Mouse (Mus musculus): Measurements from ENCODE around the gene Tssc4.

DNA sequence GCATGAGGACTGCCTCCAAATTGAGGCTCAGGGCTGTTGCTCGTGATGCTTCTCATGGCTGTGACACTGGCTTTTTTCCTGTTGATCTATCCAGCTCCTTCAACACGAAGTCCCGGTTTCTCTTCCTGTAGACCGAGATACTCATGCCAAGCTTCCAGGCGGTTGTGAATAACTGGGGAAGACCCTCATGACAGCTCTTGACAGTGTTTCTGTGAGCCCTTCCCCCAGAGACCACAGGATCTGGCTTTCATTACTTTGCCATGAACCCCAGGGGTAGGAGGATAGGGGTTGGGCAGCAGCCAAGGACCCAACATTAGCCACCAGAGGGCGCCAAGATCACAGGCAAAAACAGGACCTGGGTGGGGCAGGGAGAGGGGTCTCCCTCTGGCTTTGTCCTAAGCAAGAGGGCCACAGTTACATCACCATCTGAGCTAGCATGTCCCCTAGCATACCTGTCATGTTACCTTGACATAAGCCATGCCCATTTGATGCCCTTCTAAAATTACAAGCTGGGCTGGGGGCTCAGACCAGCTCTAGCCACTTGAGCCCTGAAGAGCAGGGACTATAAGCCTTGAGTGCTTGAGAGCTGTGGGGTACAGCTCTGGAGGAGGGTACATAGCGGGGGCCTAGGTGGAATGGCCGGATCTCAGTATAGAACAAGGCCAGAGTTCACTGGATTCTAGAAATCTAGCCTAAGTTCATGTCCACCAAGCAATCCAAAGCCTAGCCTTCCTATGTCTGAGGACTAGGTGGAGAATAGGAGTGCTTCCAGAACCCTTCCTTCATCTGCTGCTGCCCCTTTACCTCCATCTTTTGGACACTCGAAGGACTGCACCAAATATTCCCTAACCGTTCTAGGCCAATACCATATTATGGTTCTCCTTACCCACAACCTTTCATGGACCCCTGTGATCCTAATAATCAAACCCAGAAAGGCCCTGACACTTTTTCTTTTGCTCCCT is 25.8 kb downstream of the Tssc4 start, which contains the start of gene Trpm5:
- TF ChIP-seq POLR2A (IDR thresholded peaks at IDR 0.05; ENCODE audit: low read depth, low read length), result no peak
- TF ChIP-seq CTCF (IDR thresholded peaks at IDR 0.05; ENCODE audit: borderline replicate concordance, insufficient read depth, low read length), result peak; percentile 60
